Mouse (Mus musculus): ENCODE results near the gene Kat6b. TPM values are rescaled to one million over a fixed set of nuclear protein-coding genes. Genes with fewer than 3 reads are reported as not detected.

Kat6b gene
- polyA plus RNA-seq, 1 experiment from 2014 or later = 25.7 TPM

DNA sequence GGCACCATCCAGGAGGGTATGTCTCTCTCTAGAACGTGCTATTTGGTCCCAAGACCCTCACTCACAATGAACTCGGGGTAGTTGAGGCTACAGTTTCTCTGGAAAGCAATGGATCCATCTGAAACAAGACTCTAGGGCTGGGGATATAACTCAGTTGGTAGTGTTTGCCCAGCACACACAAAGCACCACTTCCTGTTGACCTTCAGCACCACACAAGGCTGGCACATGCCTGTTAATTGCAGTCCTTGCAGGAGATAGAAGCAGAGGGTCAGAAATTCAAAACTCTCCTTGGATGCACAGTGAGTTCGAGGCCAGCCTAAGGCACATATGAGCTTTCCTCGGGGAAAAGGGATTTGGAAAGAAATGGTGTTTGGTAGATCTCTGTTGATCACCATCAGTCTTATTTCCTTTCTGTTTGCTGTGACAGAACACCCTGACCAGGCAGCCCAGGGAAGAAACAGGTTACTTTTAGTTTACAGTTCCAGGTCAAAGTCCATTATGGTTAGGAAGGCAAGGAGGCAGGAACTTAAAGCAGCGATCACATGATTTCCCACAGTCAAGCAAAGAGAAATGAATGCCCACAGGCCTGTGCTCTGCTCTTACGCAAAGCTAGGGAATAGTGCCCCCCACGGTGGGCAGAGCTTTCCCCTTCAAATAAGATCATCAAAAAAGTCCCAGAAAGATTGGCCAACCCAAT is 25.4 kb upstream of the Kat6b start:
- no peak for DNase-seq (ENCODE audit: low spot score)
- Histone ChIP-seq H3K4me3 (replicated peaks; ENCODE audit: low read length) (no peak overlapping the region), H3K27ac (no peak overlapping the region), H3K9ac (no peak overlapping the region), H3K27me3 (ENCODE audit: control insufficient read depth, insufficient read depth, low read length) (no peaks in the 10 kb centered on the region), H3K4me1 (replicated peaks; ENCODE audit: control insufficient read depth, insufficient read depth, low read length) (no peaks in the 10 kb centered on the region), H3K4me2 (replicated peaks) (no peak overlapping the region), H3K9me3 (ENCODE audit: control insufficient read depth, low read length) (no peaks in the 10 kb centered on the region), H3K36me3 (replicated peaks; ENCODE audit: control insufficient read depth, insufficient read depth) (no peaks in the 10 kb centered on the region)
- no peak for ATAC-seq (ENCODE audit: low FRiP score)
- WGBS = 92% methylated on average over 7 of the region's 7 CpGs

DNA sequence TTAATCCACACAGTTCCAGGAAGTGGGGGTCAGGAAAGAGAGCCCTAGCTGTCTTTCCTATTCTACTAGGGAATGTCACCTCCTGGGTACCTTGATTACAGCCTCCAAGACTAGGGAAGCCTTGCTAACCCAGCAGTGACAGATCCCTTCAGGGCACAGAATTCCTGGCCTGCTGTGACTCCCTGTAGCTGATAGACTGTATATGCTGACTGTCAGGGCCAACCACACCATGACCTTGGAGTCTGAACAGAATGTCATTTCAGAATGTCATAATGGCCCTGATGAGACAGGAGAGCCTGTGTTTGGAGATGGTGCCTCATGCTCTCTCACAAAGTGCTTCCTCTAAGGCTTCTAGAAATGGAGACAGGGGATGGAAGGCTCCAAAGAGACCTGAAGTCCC is 24.7 kb upstream of the Kat6b start:
- no peaks in the 10 kb centered on the region for H3K36me3 ChIP-seq (replicated peaks; ENCODE audit: control insufficient read depth, insufficient read depth)
- DNase-seq (ENCODE audit: low spot score) = no peak
- no peak overlapping the region for H3K27ac ChIP-seq
- no peak overlapping the region for H3K9ac ChIP-seq
- H3K9me3 ChIP-seq (ENCODE audit: control insufficient read depth, low read length) = no peaks in the 10 kb centered on the region
- no peaks in the 10 kb centered on the region for H3K4me1 ChIP-seq (replicated peaks; ENCODE audit: control insufficient read depth, insufficient read depth, low read length)
- H3K4me3 ChIP-seq (replicated peaks; ENCODE audit: low read length) = no peak overlapping the region
- H3K4me2 ChIP-seq (replicated peaks) = no peak overlapping the region
- ATAC-seq (ENCODE audit: low FRiP score) = no peak
- no peaks in the 10 kb centered on the region for H3K27me3 ChIP-seq (ENCODE audit: control insufficient read depth, insufficient read depth, low read length)

DNA sequence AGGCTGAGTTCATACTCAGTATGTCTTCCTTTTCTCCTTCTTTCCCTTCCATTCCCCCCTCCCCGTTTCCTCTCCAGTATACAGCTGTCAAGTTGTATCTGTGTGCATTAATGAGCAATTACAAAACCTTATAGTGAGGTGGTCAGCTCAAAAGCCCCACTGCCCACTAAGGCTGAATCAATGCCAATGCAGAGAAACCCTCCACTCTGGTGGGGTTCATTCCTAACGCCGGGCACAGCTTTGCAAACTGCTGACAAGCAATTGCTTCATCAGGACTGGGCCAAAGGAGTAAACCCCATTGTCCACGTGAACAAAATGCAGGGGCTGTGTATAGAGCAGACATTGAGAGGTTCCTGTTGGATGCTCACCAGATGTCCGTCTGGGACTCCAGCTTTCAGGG is 23.4 kb upstream of the Kat6b start:
- H3K9ac ChIP-seq = no peak overlapping the region
- H3K4me3 ChIP-seq (replicated peaks; ENCODE audit: low read length) = no peak overlapping the region
- H3K4me1 ChIP-seq (replicated peaks; ENCODE audit: control insufficient read depth, insufficient read depth, low read length) = no peaks in the 10 kb centered on the region
- H3K4me2 ChIP-seq (replicated peaks) = no peak overlapping the region
- H3K27ac ChIP-seq = no peak overlapping the region
- no peaks in the 10 kb centered on the region for H3K27me3 ChIP-seq (ENCODE audit: control insufficient read depth, insufficient read depth, low read length)
- H3K36me3 ChIP-seq (replicated peaks; ENCODE audit: control insufficient read depth, insufficient read depth) = no peaks in the 10 kb centered on the region
- WGBS = 73% methylated on average over 5 of the region's 5 CpGs
- DNase-seq (ENCODE audit: low spot score) = no peak
- ATAC-seq (ENCODE audit: low FRiP score) = no peak
- H3K9me3 ChIP-seq (ENCODE audit: control insufficient read depth, low read length) = no peaks in the 10 kb centered on the region

GRCm38 (mm10) chr14:21458696-21459095 is 22.5 kb upstream of the Kat6b start:
- WGBS = 82% methylated on average over 7 of the region's 7 CpGs
- no peak overlapping the region for H3K9ac ChIP-seq

DNA sequence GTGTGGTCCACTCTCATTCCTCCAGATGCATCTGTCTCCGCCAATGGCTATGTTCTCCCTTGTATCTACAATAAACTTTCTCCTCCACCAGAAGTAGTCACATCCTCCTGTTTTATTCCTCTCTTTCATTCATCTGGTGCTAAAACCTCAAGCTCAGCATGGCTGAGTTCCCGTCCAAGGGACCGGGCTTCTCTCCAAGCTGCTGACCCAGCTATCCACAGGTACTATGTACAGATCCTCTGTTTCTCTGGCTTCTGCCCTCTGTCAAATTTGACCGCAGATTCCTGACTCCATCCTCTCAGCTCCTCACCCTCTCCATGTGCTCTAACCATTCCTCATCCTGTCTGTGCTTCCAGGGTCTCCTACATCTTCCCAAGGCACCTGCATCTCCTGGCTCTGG is 22.1 kb upstream of the Kat6b start:
- Histone ChIP-seq H3K4me2 (replicated peaks) (no peak overlapping the region), H3K4me1 (replicated peaks; ENCODE audit: control insufficient read depth, insufficient read depth, low read length) (no peaks in the 10 kb centered on the region), H3K36me3 (replicated peaks; ENCODE audit: control insufficient read depth, insufficient read depth) (no peaks in the 10 kb centered on the region), H3K27me3 (ENCODE audit: control insufficient read depth, insufficient read depth, low read length) (no peaks in the 10 kb centered on the region), H3K9ac (no peak overlapping the region), H3K9me3 (ENCODE audit: control insufficient read depth, low read length) (no peaks in the 10 kb centered on the region), H3K27ac (no peak overlapping the region), H3K4me3 (replicated peaks; ENCODE audit: low read length) (no peak overlapping the region)
- WGBS = 87% methylated on average over 4 of the region's 4 CpGs
- DNase-seq (ENCODE audit: low spot score) (no peak), ATAC-seq (ENCODE audit: low FRiP score) (no peak)

More at GRCm38 (mm10) chr14:21458696-21459095, 22.5 kb upstream of the Kat6b start:
- H3K27ac ChIP-seq = no peak overlapping the region
- H3K9me3 ChIP-seq (ENCODE audit: control insufficient read depth, low read length) = no peaks in the 10 kb centered on the region
- no peaks in the 10 kb centered on the region for H3K4me1 ChIP-seq (replicated peaks; ENCODE audit: control insufficient read depth, insufficient read depth, low read length)
- ATAC-seq (ENCODE audit: low FRiP score) (no peak), DNase-seq (ENCODE audit: low spot score) (no peak)
- H3K4me3 ChIP-seq (replicated peaks; ENCODE audit: low read length) = no peak overlapping the region
- H3K4me2 ChIP-seq (replicated peaks) = no peak overlapping the region
- H3K36me3 ChIP-seq (replicated peaks; ENCODE audit: control insufficient read depth, insufficient read depth) = no peaks in the 10 kb centered on the region
- no peaks in the 10 kb centered on the region for H3K27me3 ChIP-seq (ENCODE audit: control insufficient read depth, insufficient read depth, low read length)

DNA sequence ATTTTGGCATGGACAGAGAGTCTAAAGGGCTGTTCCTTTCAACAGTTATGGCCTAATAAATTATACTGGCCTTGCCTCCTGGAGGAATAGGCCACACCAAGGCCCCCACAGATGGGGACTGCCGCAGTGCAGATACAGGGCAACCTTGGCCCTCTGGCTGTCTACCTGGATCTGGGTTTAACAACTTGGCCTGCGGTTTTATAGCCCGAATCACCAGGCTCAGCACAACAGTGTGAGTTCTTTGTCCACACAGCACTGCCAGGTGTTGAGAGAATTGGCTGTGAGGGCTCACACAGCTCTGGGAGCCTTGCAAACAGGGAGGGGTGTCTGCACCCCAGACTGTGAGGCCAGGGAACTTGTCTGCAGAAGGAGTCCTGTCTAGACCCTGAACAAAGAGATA is 18.8 kb upstream of the Kat6b start:
- DNase-seq (ENCODE audit: low spot score) = no peak
- H3K4me3 ChIP-seq (replicated peaks; ENCODE audit: low read length) = no peak overlapping the region
- H3K27ac ChIP-seq = no peak overlapping the region
- no peak overlapping the region for H3K4me2 ChIP-seq (replicated peaks)
- no peaks in the 10 kb centered on the region for H3K9me3 ChIP-seq (ENCODE audit: control insufficient read depth, low read length)
- ATAC-seq (ENCODE audit: low FRiP score) = no peak
- H3K9ac ChIP-seq = no peak overlapping the region
- no peaks in the 10 kb centered on the region for H3K27me3 ChIP-seq (ENCODE audit: control insufficient read depth, insufficient read depth, low read length)
- 94% methylated on average over 3 of the region's 3 CpGs for WGBS
- no peaks in the 10 kb centered on the region for H3K4me1 ChIP-seq (replicated peaks; ENCODE audit: control insufficient read depth, insufficient read depth, low read length)
- H3K36me3 ChIP-seq (replicated peaks; ENCODE audit: control insufficient read depth, insufficient read depth) = no peaks in the 10 kb centered on the region

GRCm38 (mm10) chr14:21463117-21463712 is 18.0 kb upstream of the Kat6b start:
- 94% methylated on average over 9 of the region's 9 CpGs for WGBS
- no peak for DNase-seq (ENCODE audit: low spot score)
- no peak for ATAC-seq (ENCODE audit: low FRiP score)
- Histone ChIP-seq H3K4me2 (replicated peaks) (no peak overlapping the region), H3K9me3 (ENCODE audit: control insufficient read depth, low read length) (no peaks in the 10 kb centered on the region), H3K4me3 (replicated peaks; ENCODE audit: low read length) (no peak overlapping the region), H3K27me3 (ENCODE audit: control insufficient read depth, insufficient read depth, low read length) (no peaks in the 10 kb centered on the region), H3K4me1 (replicated peaks; ENCODE audit: control insufficient read depth, insufficient read depth, low read length) (no peaks in the 10 kb centered on the region), H3K36me3 (replicated peaks; ENCODE audit: control insufficient read depth, insufficient read depth) (no peaks in the 10 kb centered on the region), H3K27ac (no peak overlapping the region), H3K9ac (no peak overlapping the region)

- ATAC-seq (ENCODE audit: low FRiP score) (no peak), DNase-seq (ENCODE audit: low spot score) (no peak)
- Histone ChIP-seq H3K36me3 (replicated peaks; ENCODE audit: control insufficient read depth, insufficient read depth) (no peaks in the 10 kb centered on the region), H3K4me3 (replicated peaks; ENCODE audit: low read length) (no peak overlapping the region), H3K4me1 (replicated peaks; ENCODE audit: control insufficient read depth, insufficient read depth, low read length) (no peaks in the 10 kb centered on the region), H3K4me2 (replicated peaks) (no peak overlapping the region), H3K9me3 (ENCODE audit: control insufficient read depth, low read length) (no peaks in the 10 kb centered on the region), H3K9ac (no peak overlapping the region), H3K27ac (no peak overlapping the region), H3K27me3 (ENCODE audit: control insufficient read depth, insufficient read depth, low read length) (no peaks in the 10 kb centered on the region)
- 87% methylated on average over 5 of the region's 5 CpGs for WGBS
Observed at GRCm38 (mm10) chr14:21470386-21470785, 10.8 kb upstream of the Kat6b start.

GRCm38 (mm10) chr14:21471975-21472374 is 9.3 kb upstream of the Kat6b start:
- DNase-seq (ENCODE audit: low spot score) = no peak
- no peaks in the 10 kb centered on the region for H3K27me3 ChIP-seq (ENCODE audit: control insufficient read depth, insufficient read depth, low read length)
- H3K9me3 ChIP-seq (ENCODE audit: control insufficient read depth, low read length) = no peaks in the 10 kb centered on the region
- no peaks in the 10 kb centered on the region for H3K36me3 ChIP-seq (replicated peaks; ENCODE audit: control insufficient read depth, insufficient read depth)
- no peak overlapping the region for H3K4me2 ChIP-seq (replicated peaks)
- no peak overlapping the region for H3K9ac ChIP-seq
- no peak for ATAC-seq (ENCODE audit: low FRiP score)
- 94% methylated on average over 2 of the region's 2 CpGs for WGBS
- H3K4me1 ChIP-seq (replicated peaks; ENCODE audit: control insufficient read depth, insufficient read depth, low read length) = no peaks in the 10 kb centered on the region
- H3K27ac ChIP-seq = no peak overlapping the region
- H3K4me3 ChIP-seq (replicated peaks; ENCODE audit: low read length) = no peak overlapping the region
